Mouse (Mus musculus) liver, embryonic 14.5 days (tissue): ENCODE results near the gene Tspear.

Source experiments
- CTCF ChIP-seq: IDR thresholded peaks from 2 replicates; pipeline ENCODE4 v1.5.1; 2016; ENCODE audit warnings: antibody characterized with exemption, low read depth, control low read depth
- EP300 ChIP-seq: IDR thresholded peaks from 2 replicates; pipeline ENCODE4 v1.6.1; 2016; ENCODE audit warnings: antibody characterized with exemption, low read depth

- TF ChIP-seq CTCF (no peak), EP300 (no peak)
Measured at GRCm38 (mm10) chr10:77797677-77798076, 111.3 kb downstream of the Tspear start.
